Mouse (Mus musculus) heart, adult 2 months (tissue): ENCODE data around the gene D230025D16Rik. TPM values are rescaled to one million over a fixed set of nuclear protein-coding genes. Genes with fewer than 3 reads are reported as not detected.
"Not testable (repeated sequence)": the region's sequence is repeated elsewhere in the genome, so short reads cannot be mapped to it uniquely, and the experiment has no call there.

ENCODE experiments used
- DNase-seq, 2 experiments: peaks; one replicate each; pipeline ENCODE4 v3.0.0; 2021
- H3K27ac ChIP-seq: fragments of 200-600 bp; 2 replicates; pipeline ENCODE4 v1.8.1; 2022
- H3K27me3 ChIP-seq: fragments of 200-500 bp; 2 replicates; pipeline ENCODE4 v1.6.1; 2012; ENCODE audit warnings: mild to moderate bottlenecking, low read length, inconsistent platforms, mixed read lengths; ENCODE audit not compliant: control insufficient read depth, insufficient read depth
- H3K36me3 ChIP-seq: fragments of 200-500 bp; 2 replicates; pipeline ENCODE4 v1.6.1; 2012; ENCODE audit warnings: low read length, inconsistent platforms; ENCODE audit not compliant: control insufficient read depth, insufficient read depth
- H3K4me1 ChIP-seq: fragments of 200-500 bp; 2 replicates; pipeline ENCODE4 v1.6.1; 2011; ENCODE audit warnings: low read length; ENCODE audit not compliant: control insufficient read depth, insufficient read depth
- H3K4me3 ChIP-seq: fragments of 200-600 bp; 2 replicates; pipeline ENCODE4 v1.8.1; 2022
- H3K79me2 ChIP-seq: fragments of 200-500 bp; replicated peaks from 2 replicates; pipeline ENCODE4 v1.6.1; 2012; ENCODE audit warnings: mild to moderate bottlenecking, inconsistent platforms, low read length, moderate library complexity, mixed read lengths; ENCODE audit not compliant: control insufficient read depth, insufficient read depth
- H3K9ac ChIP-seq: fragments of 200-500 bp; 2 replicates; pipeline ENCODE4 v1.6.1; 2012; ENCODE audit warnings: low read depth, mild to moderate bottlenecking, control low read depth, inconsistent platforms, low read length, mixed read lengths
- CTCF ChIP-seq: fragments of 200-600 bp; IDR thresholded peaks from 2 replicates; pipeline ENCODE4 v1.8.1; 2022; ENCODE audit warnings: antibody characterized with exemption, mild to moderate bottlenecking, moderate library complexity
- EP300 ChIP-seq: fragments of 200-500 bp; IDR thresholded peaks from 2 replicates; pipeline ENCODE4 v1.6.1; 2011; ENCODE audit warnings: low read depth, low read length, control low read depth; ENCODE audit not compliant: insufficient read depth
- POLR2A ChIP-seq: fragments of 200-500 bp; IDR thresholded peaks from 2 replicates; pipeline ENCODE4 v1.6.1; 2011; ENCODE audit warnings: mild to moderate bottlenecking, low read depth, low read length, control low read depth; ENCODE audit not compliant: insufficient read depth
- WGBS: fragments of 180-500 bp; shearing (Covaris S2); methylation state at CpG from one replicate; pipeline ENCODE4 v1.1.7; 2018; 5-methylcytosine and 5-hydroxymethylcytosine counted together
- intact Hi-C: fragments of 180-260 bp; cut with DNase I; formaldehyde crosslinking; loops from one replicate; pipeline ENCODE4 v1.15.1; 2025
- long read RNA-seq: library from polyadenylated mRNA; stranded (forward); transcript quantifications from one replicate; pipeline ENCODE4 v2.0.0, GENCODE M21; 2021
- polyA plus RNA-seq: library from polyadenylated mRNA; depleted of rRNA; stranded (reverse); fragments of >200 nt; gene quantifications from 2 replicates; pipeline ENCODE4 v1.2.3, GENCODE M21; 2012; rRNA removed
- total RNA-seq, 2 experiments: library from RNA; stranded (reverse); gene quantifications; 2 replicates each; pipeline ENCODE4 v1.2.3; 2021

Gene D230025D16Rik
- total RNA-seq (10 to 100 TPM; 19.2 to 20.3 TPM), polyA plus RNA-seq (16.5 and 23.7 TPM in 2 replicates)
- long read RNA-seq, transcript D230025D16Rik-201 (16 exons, 2,916 nt): major isoform, 10 of 13 reads
- long read RNA-seq, partial matches to known transcripts: 0 of 13 reads
- long read RNA-seq, other reads (novel, unspliced or antisense): 1 of 13 reads

GRCm38 (mm10) chr8:105224413-105225271, at the start of gene D230025D16Rik:
TSS of gene D230025D16Rik (plus strand) at chr8:105225145.
- peaks cover 4% of the 10 kb centered on the region; the same call in 1 of the 2 replicates for H3K36me3 ChIP-seq
- H3K79me2 ChIP-seq: 0 out of 2 replicates have a peak, but pooled peaks cover 1% of the 10 kb centered on the region
- H3K4me3 ChIP-seq: peak within 1 kb of the TSS; percentile 82
- peaks cover 2% of the 10 kb centered on the region; the same call in 1 of the 2 replicates for H3K4me1 ChIP-seq
- WGBS: 3% methylated on average over 34 of the region's 34 CpGs
- H3K27me3 ChIP-seq: no peaks in the 10 kb centered on the region
- intact Hi-C loops: loop anchor here (2.0 kb wide), 3 partner anchors 30 to 64 kb away; partner anchors contain the start of genes 4931428F04Rik, B3gnt9 and Cbfb
- peak within 1 kb of the TSS; percentile 97 for H3K9ac ChIP-seq
- DNase-seq: peak; percentile 95 to 99
- no peak for TF ChIP-seq CTCF
- TF ChIP-seq EP300: peak; percentile 35; the same call in 1 of the 2 replicates
- peak; percentile 100 for TF ChIP-seq POLR2A
- peak within 1 kb of the TSS; percentile 87 for H3K27ac ChIP-seq

- H3K79me2 ChIP-seq, H3K9ac ChIP-seq, intact Hi-C loops, H3K4me3 ChIP-seq, H3K4me1 ChIP-seq, H3K27ac ChIP-seq, DNase-seq, H3K27me3 ChIP-seq, H3K36me3 ChIP-seq: not testable (repeated sequence)
- WGBS: 97% methylated on average over 3 of the region's 3 CpGs
Observed at GRCm38 (mm10) chr8:105175287-105175686, 49.7 kb upstream of the D230025D16Rik start.

- 82% methylated on average over 6 of the region's 6 CpGs for WGBS
- intact Hi-C loops: no loop called here
- H3K9ac ChIP-seq: no peak overlapping the region
- H3K4me3 ChIP-seq: no peak overlapping the region
- H3K4me1 ChIP-seq: peaks cover 1% of the 10 kb centered on the region
- no peaks in the 10 kb centered on the region for H3K27me3 ChIP-seq
- TF ChIP-seq CTCF (no peak), EP300 (no peak), POLR2A (no peak)
- no peak for DNase-seq
- peaks cover 3% of the 10 kb centered on the region; the same call in 1 of the 2 replicates for H3K79me2 ChIP-seq
- no peak overlapping the region for H3K27ac ChIP-seq
- peaks cover 7% of the 10 kb centered on the region; the same call in 1 of the 2 replicates for H3K36me3 ChIP-seq
Observed at GRCm38 (mm10) chr8:105178211-105178800, 46.6 kb upstream of the D230025D16Rik start.

GRCm38 (mm10) chr8:105182201-105182600, 42.7 kb upstream of the D230025D16Rik start:
- 58% methylated on average over 1 of the region's 1 CpGs for WGBS
- no peak overlapping the region for H3K9ac ChIP-seq
- no peak for TF ChIP-seq POLR2A
- no peak for TF ChIP-seq CTCF
- TF ChIP-seq EP300: no peak
- no peak overlapping the region for H3K4me3 ChIP-seq
- H3K36me3 ChIP-seq: peaks cover 7% of the 10 kb centered on the region; the same call in 1 of the 2 replicates
- H3K79me2 ChIP-seq: peaks cover 5% of the 10 kb centered on the region; the same call in 1 of the 2 replicates
- no peaks in the 10 kb centered on the region; the same call in 1 of the 2 replicates for H3K4me1 ChIP-seq
- intact Hi-C loops: no loop called here
- DNase-seq: no peak
- H3K27me3 ChIP-seq: no peaks in the 10 kb centered on the region
- H3K27ac ChIP-seq: no peak overlapping the region

- TF ChIP-seq EP300 (no peak), CTCF (no peak), POLR2A (no peak)
- Histone ChIP-seq H3K4me1 (no peaks in the 10 kb centered on the region; the same call in 1 of the 2 replicates), H3K9ac (no peak overlapping the region), H3K79me2 (peaks cover 5% of the 10 kb centered on the region; the same call in 1 of the 2 replicates), H3K4me3 (no peak overlapping the region), H3K27me3 (no peaks in the 10 kb centered on the region), H3K36me3 (peaks cover 7% of the 10 kb centered on the region; the same call in 1 of the 2 replicates), H3K27ac (no peak overlapping the region)
- DNase-seq: no peak
- intact Hi-C loops: no loop called here
- 58% methylated on average over 1 of the region's 1 CpGs for WGBS
Observed at GRCm38 (mm10) chr8:105186467-105187005, 38.4 kb upstream of the D230025D16Rik start.
